Mouse (Mus musculus): ENCODE data around the gene Il34. TPM values are rescaled to one million over a fixed set of nuclear protein-coding genes. Genes with fewer than 3 reads are reported as not detected.

Gene Il34
- polyA plus RNA-seq, 1 experiment from 2014 or later: 0.18 TPM

GRCm38 (mm10) chr8:110724493-110724892 is 81.2 kb downstream of the Il34 start:
- ATAC-seq (replicated peaks; ENCODE audit: low FRiP score) (no peak), DNase-seq (ENCODE audit: low spot score) (no peak)
- Histone ChIP-seq H3K4me2 (no peak overlapping the region), H3K4me3 (ENCODE audit: low read depth, low read length) (no peak overlapping the region), H3K9me3 (ENCODE audit: control insufficient read depth, low read length) (no peaks in the 10 kb centered on the region), H3K4me1 (replicated peaks; ENCODE audit: control insufficient read depth, insufficient read depth, low read length) (peaks cover 26% of the 10 kb centered on the region), H3K27me3 (replicated peaks; ENCODE audit: control insufficient read depth, insufficient read depth, low read length) (peaks cover 25% of the 10 kb centered on the region), H3K9ac (ENCODE audit: low read depth, low read length) (no peak overlapping the region), H3K27ac (ENCODE audit: low read depth, low read length) (no peak overlapping the region), H3K36me3 (ENCODE audit: control insufficient read depth, insufficient read depth, low read length) (peaks cover 8% of the 10 kb centered on the region; the same call in 1 of the 2 replicates)
- 64% methylated on average over 3 of the region's 3 CpGs for WGBS

DNA sequence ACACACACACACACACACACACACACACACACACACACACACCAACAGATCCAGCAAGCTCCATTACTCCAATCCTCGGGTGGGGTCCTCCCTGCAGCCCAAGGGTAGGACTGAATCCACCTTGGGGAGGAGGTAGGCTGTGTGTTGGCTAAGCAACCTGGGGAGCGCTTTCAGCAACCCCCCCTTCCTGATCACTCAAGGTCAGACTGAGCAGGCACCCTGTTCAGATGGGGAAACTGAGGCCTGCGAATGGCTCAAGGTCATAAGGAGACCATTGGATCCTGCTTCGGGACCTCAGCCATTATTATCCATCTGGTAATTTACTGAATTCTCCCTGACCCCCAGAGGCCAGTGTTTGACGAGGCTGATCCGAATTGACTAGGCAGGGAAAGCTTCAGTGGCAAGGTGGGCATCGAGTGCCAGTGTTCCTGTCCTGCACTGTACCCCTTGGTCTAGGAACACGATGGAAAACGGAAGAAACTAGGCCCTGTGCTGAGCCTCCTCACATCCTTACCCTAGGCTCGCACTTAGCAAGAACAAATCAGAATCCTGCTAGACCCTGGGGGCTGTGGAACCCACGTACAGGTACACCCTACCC is 83.2 kb downstream of the Il34 start:
- Histone ChIP-seq H3K4me3 (ENCODE audit: low read depth, low read length) (peak overlapping the region; percentile 74), H3K9ac (ENCODE audit: low read depth, low read length) (no peak overlapping the region; the same call in 1 of the 2 replicates), H3K27ac (ENCODE audit: low read depth, low read length) (no peak overlapping the region), H3K36me3 (ENCODE audit: control insufficient read depth, insufficient read depth, low read length) (0 out of 2 replicates have a peak, but pooled peaks cover 3% of the 10 kb centered on the region), H3K4me2 (peak overlapping the region; percentile 77), H3K4me1 (replicated peaks; ENCODE audit: control insufficient read depth, insufficient read depth, low read length) (peaks cover 36% of the 10 kb centered on the region), H3K27me3 (replicated peaks; ENCODE audit: control insufficient read depth, insufficient read depth, low read length) (peaks cover 25% of the 10 kb centered on the region), H3K9me3 (ENCODE audit: control insufficient read depth, low read length) (no peaks in the 10 kb centered on the region)
- no peak for DNase-seq (ENCODE audit: low spot score)
- WGBS: 67% methylated on average over 11 of the region's 11 CpGs
- no peak for ATAC-seq (replicated peaks; ENCODE audit: low FRiP score)

GRCm38 (mm10) chr8:110721606-110722413 is 83.9 kb downstream of the Il34 start:
- peaks cover 25% of the 10 kb centered on the region for H3K27me3 ChIP-seq (replicated peaks; ENCODE audit: control insufficient read depth, insufficient read depth, low read length)
- peaks cover 36% of the 10 kb centered on the region for H3K4me1 ChIP-seq (replicated peaks; ENCODE audit: control insufficient read depth, insufficient read depth, low read length)
- peak; percentile 60 for ATAC-seq (replicated peaks; ENCODE audit: low FRiP score)
- DNase-seq (ENCODE audit: low spot score): peak; percentile 51
- no peaks in the 10 kb centered on the region for H3K9me3 ChIP-seq (ENCODE audit: control insufficient read depth, low read length)
- 1% methylated on average over 56 of the region's 59 CpGs for WGBS
- H3K27ac ChIP-seq (ENCODE audit: low read depth, low read length): peak overlapping the region; percentile 73
- H3K9ac ChIP-seq (ENCODE audit: low read depth, low read length): peak overlapping the region; percentile 71
- peak overlapping the region; percentile 77 for H3K4me2 ChIP-seq
- H3K36me3 ChIP-seq (ENCODE audit: control insufficient read depth, insufficient read depth, low read length): no peaks in the 10 kb centered on the region
- peak overlapping the region; percentile 74 for H3K4me3 ChIP-seq (ENCODE audit: low read depth, low read length)

GRCm38 (mm10) chr8:110720685-110721598 is 84.8 kb downstream of the Il34 start, which contains the start of gene Mtss1l:
Mtss1l (plus strand) TSS chr8:110721476.
- WGBS: 5% methylated on average over 71 of the region's 75 CpGs
- Histone ChIP-seq H3K27me3 (replicated peaks; ENCODE audit: control insufficient read depth, insufficient read depth, low read length) (peaks cover 25% of the 10 kb centered on the region), H3K9ac (ENCODE audit: low read depth, low read length) (peak within 1 kb of the TSS; percentile 71), H3K27ac (ENCODE audit: low read depth, low read length) (peak within 1 kb of the TSS; percentile 73), H3K36me3 (ENCODE audit: control insufficient read depth, insufficient read depth, low read length) (no peaks in the 10 kb centered on the region), H3K4me3 (ENCODE audit: low read depth, low read length) (peak within 1 kb of the TSS; percentile 74), H3K4me1 (replicated peaks; ENCODE audit: control insufficient read depth, insufficient read depth, low read length) (peaks cover 36% of the 10 kb centered on the region), H3K4me2 (peak within 1 kb of the TSS; percentile 77), H3K9me3 (ENCODE audit: control insufficient read depth, low read length) (no peaks in the 10 kb centered on the region)
- DNase-seq (ENCODE audit: low spot score): peak; percentile 82
- ATAC-seq (replicated peaks; ENCODE audit: low FRiP score): peak; percentile 61

GRCm38 (mm10) chr8:110719898-110720653 is 85.6 kb downstream of the Il34 start:
- Histone ChIP-seq H3K4me1 (replicated peaks; ENCODE audit: control insufficient read depth, insufficient read depth, low read length) (peaks cover 30% of the 10 kb centered on the region), H3K9ac (ENCODE audit: low read depth, low read length) (no peak overlapping the region), H3K9me3 (ENCODE audit: control insufficient read depth, low read length) (no peaks in the 10 kb centered on the region), H3K4me3 (ENCODE audit: low read depth, low read length) (no peak overlapping the region), H3K27ac (ENCODE audit: low read depth, low read length) (no peak overlapping the region), H3K4me2 (peak overlapping the region; percentile 77; the same call in 1 of the 2 replicates), H3K27me3 (replicated peaks; ENCODE audit: control insufficient read depth, insufficient read depth, low read length) (peaks cover 25% of the 10 kb centered on the region), H3K36me3 (ENCODE audit: control insufficient read depth, insufficient read depth, low read length) (no peaks in the 10 kb centered on the region; the same call in 1 of the 2 replicates)
- WGBS: 51% methylated on average over 6 of the region's 6 CpGs
- ATAC-seq (replicated peaks; ENCODE audit: low FRiP score) (no peak), DNase-seq (ENCODE audit: low spot score) (no peak)

DNA sequence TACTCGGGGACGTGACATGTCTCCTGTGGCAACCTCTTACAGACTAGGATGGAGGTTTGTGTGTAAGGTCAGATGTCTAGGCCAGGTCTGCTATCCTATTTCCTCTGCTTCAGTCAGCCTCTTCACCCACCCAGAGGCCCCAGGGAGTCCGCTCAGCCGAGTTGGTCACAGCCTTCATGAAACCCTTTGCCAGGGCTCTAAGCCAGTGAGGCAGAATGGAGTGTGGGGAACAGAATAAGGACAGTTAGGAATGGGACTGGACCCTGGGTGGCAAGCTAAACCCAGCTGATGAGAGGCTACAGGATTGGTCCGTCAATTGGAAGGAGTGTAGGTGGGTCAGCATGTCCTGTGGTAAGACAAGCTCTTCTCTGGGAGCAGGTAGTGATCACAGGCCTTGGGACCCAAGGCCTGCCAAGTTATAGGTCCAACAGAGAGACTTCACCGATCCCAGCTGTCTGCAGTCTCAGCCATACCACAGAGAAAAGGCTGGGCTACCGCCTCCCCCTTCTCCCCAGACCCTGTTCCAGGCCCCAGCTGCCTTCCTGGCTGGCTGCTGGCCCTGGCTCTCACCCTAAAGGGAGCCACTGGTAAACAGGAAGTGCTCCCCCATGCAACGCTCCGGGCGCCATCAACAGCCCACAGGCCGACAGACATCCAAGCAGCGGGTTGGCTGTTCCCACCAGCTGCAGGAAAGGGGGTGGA is 86.6 kb downstream of the Il34 start:
- Histone ChIP-seq H3K4me2 (no peak overlapping the region), H3K9me3 (ENCODE audit: control insufficient read depth, low read length) (no peaks in the 10 kb centered on the region), H3K36me3 (ENCODE audit: control insufficient read depth, insufficient read depth, low read length) (no peaks in the 10 kb centered on the region; the same call in 1 of the 2 replicates), H3K27ac (ENCODE audit: low read depth, low read length) (no peak overlapping the region), H3K9ac (ENCODE audit: low read depth, low read length) (no peak overlapping the region), H3K27me3 (replicated peaks; ENCODE audit: control insufficient read depth, insufficient read depth, low read length) (peaks cover 25% of the 10 kb centered on the region), H3K4me1 (replicated peaks; ENCODE audit: control insufficient read depth, insufficient read depth, low read length) (peaks cover 25% of the 10 kb centered on the region), H3K4me3 (ENCODE audit: low read depth, low read length) (no peak overlapping the region)
- DNase-seq (ENCODE audit: low spot score): no peak
- 39% methylated on average over 12 of the region's 12 CpGs for WGBS
- ATAC-seq (replicated peaks; ENCODE audit: low FRiP score): no peak

DNA sequence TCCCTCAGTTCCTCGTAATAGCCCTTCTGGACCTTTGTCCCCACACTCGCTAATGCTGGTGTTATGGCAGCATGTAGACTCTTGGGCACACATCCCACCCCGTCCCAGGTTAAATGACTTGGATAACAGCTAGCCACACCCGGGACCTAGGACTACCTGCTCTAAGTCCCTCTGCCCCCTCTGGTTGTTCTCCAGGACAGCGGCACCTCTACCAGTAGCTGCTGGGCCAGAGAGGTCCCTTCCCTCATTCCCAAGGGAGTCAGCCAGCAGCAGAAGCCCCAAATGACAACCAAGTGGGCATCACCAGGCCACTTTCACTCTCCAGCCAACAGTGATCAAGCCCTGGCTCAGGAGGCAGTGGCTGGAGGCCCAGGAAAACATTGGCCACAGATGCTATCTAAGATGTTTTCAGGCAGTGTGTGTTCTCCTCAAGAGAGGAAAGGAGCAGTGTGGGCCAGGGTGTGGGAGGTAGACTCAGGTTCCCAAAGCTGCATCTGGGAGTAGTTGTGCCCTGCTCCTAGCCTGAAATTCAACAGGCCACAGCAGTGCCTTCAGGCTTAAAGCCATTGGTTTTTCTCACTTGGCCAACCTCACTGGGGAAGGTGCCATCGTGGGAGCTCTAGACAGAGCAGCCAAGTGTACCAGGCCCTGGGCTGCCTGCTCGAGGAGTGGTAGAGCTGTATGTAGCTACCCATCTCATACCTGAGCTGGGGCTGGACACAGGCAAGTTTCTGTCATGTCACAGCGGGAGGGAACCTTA is 87.3 kb downstream of the Il34 start:
- Histone ChIP-seq H3K4me1 (replicated peaks; ENCODE audit: control insufficient read depth, insufficient read depth, low read length) (peaks cover 25% of the 10 kb centered on the region), H3K36me3 (ENCODE audit: control insufficient read depth, insufficient read depth, low read length) (no peaks in the 10 kb centered on the region; the same call in 1 of the 2 replicates), H3K9ac (ENCODE audit: low read depth, low read length) (no peak overlapping the region), H3K9me3 (ENCODE audit: control insufficient read depth, low read length) (no peaks in the 10 kb centered on the region), H3K4me2 (no peak overlapping the region), H3K27ac (ENCODE audit: low read depth, low read length) (no peak overlapping the region), H3K27me3 (replicated peaks; ENCODE audit: control insufficient read depth, insufficient read depth, low read length) (peaks cover 25% of the 10 kb centered on the region), H3K4me3 (ENCODE audit: low read depth, low read length) (no peak overlapping the region)
- no peak for DNase-seq (ENCODE audit: low spot score)
- WGBS: 77% methylated on average over 8 of the region's 8 CpGs
- ATAC-seq (replicated peaks; ENCODE audit: low FRiP score): no peak

Measured in liver, embryonic 11.5 days (tissue).